Comparison of ENCODE assay signal across 10 mouse cellular contexts in the genomic region with DNA sequence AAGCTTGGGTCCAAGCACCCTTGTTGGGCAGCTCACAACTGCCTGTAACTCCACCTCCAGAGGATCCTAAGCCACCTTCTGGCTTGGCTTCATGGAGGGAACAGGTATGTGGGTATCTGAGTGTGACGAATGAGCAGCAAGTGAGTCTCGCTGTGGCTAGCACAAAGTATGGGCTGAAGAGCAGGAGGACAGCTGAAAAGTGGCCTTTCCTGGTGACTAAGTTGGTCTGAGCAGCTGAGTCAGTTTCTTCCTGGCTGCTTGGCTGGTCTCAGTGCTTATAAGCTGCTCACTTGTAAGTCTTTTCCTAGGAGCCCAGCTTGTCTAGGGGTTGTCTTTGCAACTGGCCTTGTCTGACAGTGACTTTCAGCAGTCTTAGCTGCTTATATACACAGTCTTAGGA.
"Had no signal": no experiment of that assay in that cellular context is flagged by ENCODE, and none has a peak within 500 bp of the region (broad histone marks: within the 10 kb centered on the region; RNA-seq: fewer than 3 reads in every experiment).

No protein-coding gene starts in this region.

- H3K4me2 ChIP-seq: limb, embryonic 15.5 days; liver, embryonic 12.5 days; lung, embryonic 14.5 days; midbrain, embryonic 13.5 days; neural tube, embryonic 12.5 days had no signal

- H3K36me3 ChIP-seq: limb, embryonic 15.5 days; liver, embryonic 12.5 days; midbrain, embryonic 13.5 days; neural tube, embryonic 12.5 days had no signal

- H3K4me3 ChIP-seq: left cerebral cortex, adult 2 months; limb, embryonic 15.5 days; liver, embryonic 12.5 days; midbrain, embryonic 13.5 days; neural tube, embryonic 12.5 days had no signal

- DNase-seq: kidney, postnatal 10 days; kidney, postnatal 4 days; lung, embryonic 14.5 days; lung, postnatal 10 days; lung, postnatal 4 days had no signal
